Mouse (Mus musculus) thymus, postnatal 14 days (tissue): ENCODE measurements around the gene Ptk6.

Experiments used
- DNase-seq: peaks from one replicate; pipeline ENCODE4 v3.0.0; 2021

The Ptk6 gene

DNA sequence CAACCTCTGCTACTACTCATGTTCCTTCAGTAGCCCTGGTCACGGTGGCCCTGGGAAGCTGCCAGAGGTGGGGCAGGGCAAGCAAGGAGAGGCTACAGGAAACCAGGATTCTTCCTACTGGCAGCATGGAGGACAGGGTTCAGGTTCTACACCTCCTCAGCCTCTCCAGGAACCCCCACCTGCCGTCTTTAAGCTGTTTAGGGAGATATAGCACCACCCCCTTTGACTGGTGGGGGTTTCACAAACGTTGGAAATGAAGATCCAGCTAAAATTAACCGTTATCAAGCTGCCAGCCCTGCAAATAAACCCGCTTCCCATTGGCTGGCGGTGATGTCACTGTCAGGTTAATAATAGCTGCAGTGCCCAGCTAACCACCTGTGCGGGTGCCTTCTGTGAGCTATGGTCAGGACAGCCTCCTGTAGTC lies 43.5 kb downstream of the Ptk6 start:
- no peak for DNase-seq

DNA sequence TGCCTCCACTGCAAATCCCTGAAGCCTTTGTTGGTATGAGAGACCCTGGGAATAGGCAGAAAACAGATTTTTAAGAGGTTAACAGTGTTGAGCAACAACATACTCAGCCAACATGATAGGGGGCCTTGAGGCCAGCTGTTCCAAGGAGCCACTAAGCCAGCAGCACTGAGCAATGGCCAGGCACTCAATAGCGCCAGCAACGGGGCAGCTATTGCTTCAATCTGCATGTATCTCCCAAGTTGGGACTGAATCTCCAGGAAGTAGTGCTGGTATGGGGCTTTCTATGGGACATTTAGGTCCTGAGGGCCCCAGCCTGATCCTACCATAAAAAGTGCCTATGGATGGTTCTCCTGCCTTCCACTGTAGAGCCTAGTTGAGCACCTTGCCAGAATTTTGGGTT lies 44.1 kb downstream of the Ptk6 start:
- no peak for DNase-seq

DNA sequence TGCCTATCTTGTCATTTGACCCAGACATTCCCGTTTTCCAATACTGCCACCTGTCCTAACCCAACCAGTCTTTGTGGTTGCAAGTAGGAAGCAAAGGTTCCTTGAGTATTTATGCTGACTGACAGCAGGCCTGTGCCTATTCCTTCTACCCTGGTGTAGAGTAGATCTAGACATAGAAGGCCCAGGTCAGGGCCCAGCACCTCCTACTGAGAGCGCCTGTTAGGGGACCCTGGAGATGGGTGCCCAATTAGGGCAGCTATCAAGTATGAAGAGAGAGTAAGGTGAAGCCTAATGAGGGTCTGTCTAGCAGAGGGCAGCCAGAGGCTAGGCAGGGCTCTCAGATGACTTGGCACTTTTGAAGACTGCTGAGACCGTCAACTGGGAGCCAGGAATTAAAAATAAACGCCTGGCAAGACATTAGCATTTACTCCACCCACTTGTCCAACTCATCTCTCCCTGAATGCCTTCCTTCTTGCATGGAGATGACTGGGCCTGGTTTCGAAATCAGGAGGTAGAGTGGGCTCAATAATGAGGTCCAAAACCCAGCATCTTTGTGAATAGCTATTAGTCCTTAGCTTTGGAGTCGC lies 44.8 kb downstream of the Ptk6 start:
- DNase-seq: no peak

DNA sequence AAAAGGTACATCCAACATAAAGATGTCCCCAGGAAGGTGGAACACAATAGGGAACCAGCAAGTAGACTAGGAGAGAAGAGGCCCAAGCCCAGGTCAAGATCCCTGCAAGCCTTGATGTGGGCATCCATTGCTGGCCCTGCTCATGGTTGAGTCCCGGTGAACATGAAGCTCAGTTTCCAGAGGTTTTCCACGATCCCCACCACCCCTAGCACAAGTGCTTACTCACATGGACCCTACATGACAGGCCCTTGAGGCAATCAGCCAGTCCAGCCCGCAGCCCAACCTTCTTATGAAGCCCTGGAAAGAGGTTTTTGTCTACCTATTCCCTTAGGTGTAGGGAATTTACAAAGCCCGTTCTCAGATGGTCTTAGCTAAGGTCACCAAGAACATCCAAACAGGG lies 45.4 kb downstream of the Ptk6 start:
- no peak for DNase-seq

DNA sequence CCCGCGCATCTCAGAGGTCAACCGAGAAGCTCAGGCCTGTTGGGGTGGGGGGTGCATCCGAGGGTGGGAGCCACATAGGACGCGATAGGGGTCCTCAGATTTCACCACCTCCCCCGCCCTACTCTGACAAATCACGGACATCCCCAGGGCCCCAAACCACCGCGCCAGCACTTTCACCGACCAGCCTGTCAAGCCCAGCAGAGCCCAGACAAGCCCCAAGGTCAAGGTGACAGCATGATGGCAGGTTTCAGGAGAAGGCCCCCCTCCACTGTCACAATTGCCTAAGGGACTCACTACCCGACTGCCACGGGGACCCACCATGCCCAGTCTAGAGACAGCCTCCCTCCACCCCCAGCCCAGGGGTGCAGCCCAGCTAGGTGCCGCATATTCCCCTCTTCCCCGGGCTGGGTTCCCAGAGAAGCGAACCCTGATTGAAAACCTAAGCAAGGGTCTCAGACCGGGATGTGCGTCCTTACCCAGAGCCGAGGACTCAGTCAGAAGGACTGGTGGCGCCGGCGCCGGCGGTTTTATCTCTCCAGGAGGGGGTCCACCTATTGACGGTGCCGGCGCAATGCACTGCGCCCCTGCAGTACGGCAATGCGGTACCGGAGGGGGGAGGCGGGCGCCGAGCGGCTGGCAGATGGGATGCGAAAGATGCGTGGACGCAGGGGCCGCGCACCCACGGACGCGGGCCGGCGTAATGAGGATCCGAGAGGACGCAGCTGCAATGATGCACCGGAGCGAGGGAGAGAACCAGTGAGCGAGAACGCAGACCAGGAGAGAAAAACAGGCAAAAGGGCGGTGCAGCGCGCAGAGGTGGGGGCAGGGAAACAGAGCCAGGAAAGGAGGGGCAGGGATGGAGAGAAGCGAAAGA lies 46.1 kb downstream of the Ptk6 start, which contains the start of gene Eef1a2:
Gene Eef1a2, minus strand, starts transcription at position 767 of the 874 bp plus-strand sequence.
- no peak for DNase-seq

DNA sequence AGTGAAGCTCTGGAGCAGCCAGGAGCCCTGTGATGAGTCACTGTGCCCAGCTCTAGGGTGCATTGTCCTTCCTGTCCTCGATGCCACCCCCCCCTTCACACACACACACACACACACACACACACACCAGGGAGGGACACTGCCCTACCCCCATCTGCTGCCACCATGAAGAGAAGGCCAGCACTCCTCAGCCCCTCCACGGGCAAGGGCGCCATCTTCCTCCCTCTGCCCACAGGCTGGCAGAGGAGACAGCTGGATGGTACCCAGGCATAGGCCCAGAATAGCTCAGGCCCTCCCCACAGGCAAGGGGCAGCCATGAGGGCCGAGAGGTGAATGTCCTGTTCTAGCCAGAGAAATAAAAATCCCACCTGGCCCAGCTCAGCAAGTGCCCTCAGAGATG lies 46.8 kb downstream of the Ptk6 start:
- no peak for DNase-seq

DNA sequence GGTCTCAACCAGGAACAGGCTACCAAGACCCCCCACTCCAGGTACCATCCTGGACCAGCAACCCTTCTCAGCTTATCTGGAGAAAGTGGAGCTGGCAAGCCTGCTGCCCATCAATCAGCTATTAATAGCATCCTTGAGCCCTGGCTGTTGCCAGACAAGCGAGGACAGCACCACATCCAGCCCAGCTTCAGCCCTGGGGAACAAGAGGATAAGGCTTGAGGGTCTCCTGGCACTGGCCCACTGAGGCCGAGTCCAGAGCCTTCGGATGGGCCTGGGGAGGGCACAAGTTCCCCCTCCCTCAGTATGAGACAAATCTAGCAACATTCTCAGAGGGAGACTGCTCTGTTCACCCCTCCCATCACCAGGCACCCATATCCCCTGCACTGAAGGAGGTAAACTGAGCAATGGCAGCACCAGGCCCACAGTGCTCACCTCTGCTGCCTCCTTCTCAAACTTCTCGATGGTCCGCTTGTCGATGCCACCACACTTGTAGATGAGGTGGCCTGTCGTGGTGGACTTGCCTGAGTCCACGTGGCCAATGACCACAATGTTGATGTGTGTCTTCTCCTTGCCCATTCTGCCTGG lies 47.7 kb downstream of the Ptk6 start:
- DNase-seq: no peak

DNA sequence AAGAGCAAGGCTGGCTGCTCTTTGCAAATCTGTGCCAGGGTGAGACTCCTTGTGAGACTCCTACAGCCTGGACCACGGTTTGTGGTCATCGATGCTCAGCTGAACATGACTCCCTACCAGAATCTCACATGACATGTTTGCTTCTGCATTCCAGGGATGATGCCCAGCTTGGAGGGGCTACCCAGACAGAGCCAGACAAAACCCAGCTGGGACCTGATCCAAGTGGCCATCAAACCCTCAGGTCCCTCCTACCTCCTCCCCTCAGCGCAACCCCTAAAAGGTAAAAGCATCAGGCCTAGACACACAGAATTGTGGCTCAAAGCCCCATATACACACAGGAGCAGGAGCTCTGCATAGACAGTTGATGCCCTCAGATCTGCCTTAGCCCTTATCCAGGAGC lies 48.2 kb downstream of the Ptk6 start:
- DNase-seq: no peak

DNA sequence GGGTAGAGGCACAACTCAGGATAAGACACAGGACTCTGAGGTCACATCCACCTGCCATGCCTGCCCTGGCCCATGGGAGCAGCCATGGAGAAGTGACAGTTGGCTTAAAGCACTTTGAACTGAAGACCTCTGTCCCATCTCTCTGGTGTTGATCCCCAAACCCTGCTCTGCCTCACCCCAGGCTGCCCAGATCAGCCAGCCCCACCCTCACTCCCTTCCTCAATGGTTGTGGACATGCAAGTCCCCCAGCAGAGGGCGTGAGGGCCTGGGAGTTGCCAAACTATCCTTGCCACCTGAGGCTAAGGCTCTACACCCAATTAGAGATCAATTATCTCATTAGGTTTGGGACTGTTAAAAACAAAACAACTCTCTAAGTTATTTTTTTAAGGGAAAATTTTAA lies 48.8 kb downstream of the Ptk6 start:
- DNase-seq: peak; percentile 39

DNA sequence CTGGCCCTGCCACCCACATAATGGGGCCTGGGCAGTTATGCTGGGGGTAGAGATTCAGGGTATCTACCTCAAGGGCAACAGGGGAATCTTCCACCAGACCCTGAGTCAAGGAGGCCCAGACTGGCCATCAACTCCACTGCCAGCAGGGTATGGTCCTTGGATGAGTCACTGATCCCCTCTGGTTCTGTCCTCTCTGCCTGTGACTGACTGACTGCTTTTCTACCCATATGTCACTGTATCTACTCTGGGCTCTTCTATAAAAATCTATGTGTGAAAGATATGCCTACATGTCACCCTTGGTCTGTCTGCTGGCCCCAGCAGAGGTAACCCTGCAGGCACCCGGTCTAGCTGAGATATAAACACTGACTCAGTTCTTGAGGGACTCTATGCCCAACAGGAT lies 49.5 kb downstream of the Ptk6 start:
- DNase-seq: no peak

DNA sequence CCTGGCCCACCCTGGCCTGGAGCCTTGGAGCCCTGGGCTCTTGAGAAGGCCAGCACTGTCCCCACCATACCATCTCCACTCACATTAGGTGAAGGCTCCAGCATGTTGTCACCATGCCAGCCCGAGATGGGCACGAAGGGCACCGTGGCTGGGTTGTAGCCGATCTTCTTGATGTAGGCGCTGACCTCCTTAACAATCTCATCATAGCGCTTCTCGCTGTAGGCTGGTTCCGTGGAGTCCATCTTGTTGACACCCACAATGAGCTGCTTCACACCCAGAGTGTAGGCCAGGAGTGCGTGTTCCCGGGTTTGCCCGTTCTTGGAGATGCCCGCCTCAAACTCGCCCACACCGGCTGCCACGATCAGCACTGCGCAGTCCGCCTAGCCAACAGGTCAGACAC lies 49.9 kb downstream of the Ptk6 start:
- no peak for DNase-seq

DNA sequence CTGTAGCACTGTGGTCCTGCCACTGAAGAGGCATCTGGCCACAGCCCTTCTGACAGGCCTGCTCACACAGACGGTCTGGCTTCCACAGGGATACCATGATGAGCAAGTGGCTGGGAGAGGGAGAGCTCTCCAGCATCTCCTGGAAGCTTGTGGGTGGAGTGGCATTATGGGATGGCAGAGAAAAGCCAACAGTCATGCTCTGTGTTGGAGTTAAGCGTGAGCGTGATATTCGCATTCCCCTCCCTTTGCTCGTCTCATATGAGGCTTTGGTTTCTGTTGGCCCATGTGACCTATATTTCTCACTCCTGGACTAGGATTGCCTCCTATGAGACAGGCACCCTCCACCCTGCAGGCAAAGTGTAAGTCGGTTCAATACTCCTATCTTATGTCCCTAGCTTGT lies 52.3 kb downstream of the Ptk6 start:
- no peak for DNase-seq

DNA sequence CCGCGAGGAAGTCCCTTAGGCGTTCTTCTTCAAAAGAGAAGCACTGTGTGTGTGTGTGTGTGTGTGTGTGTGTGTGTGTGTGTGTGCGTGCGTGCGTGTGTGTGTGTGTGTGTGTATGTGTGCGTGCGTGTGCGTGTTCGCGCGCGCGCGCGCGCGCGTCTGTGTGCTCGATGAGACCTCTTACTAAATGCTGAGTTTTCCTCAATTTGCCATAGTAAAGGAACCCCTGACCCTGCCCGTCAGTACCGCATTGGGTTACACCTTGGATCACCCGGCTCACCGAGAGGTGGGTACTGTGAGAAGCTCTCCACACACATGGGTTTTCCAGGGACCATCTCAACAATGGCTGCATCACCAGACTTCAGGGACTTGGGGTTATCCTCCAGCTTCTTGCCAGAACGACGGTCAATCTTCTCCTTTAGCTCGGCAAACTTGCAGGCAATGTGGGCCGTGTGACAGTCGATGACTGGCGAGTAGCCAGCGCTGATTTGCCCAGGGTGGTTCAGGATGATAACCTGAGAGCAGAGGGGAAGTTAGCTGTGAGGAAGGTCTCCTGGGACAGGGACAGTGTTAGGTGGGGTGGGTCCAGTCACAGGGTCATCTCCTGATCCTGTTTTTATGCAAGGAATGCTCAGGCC lies 54.2 kb downstream of the Ptk6 start:
- DNase-seq: no peak

DNA sequence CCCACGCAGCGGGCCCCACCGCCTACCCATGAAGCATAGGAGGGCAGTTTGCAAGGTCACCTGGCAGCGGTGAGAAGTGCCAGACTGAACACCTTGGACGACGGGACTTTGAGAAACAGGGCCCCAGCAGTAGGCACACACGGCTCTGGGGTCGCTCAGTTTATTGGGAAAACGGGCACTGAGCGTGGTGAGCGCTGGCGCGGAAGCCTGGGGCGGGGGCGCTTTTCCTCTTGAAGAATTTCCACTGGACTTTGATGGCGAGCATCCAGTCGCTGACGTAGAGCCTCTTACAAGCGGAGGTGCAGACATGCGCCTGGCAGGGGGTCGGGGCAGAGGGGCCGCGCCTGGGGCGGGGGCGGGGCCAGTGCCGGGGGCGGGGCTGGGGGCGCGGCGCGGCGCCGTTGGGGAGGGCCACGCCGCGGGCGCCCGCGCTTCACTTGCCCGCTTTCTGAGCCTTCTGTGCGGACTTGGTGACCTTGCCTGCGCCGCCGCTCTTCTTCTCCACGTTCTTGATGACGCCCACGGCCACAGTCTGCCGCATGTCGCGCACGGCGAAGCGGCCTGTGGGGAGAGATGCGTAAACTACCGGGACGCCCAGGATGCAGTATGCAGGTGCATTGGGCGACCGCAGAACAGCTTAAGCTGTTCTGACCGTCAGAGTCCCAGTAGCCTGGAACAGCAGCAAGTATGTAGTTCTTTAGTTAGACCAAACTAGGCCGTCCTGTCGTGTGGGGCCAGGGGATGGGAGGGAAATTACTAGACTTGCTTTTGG lies 54.9 kb downstream of the Ptk6 start:
- peak; percentile 30 for DNase-seq

DNA sequence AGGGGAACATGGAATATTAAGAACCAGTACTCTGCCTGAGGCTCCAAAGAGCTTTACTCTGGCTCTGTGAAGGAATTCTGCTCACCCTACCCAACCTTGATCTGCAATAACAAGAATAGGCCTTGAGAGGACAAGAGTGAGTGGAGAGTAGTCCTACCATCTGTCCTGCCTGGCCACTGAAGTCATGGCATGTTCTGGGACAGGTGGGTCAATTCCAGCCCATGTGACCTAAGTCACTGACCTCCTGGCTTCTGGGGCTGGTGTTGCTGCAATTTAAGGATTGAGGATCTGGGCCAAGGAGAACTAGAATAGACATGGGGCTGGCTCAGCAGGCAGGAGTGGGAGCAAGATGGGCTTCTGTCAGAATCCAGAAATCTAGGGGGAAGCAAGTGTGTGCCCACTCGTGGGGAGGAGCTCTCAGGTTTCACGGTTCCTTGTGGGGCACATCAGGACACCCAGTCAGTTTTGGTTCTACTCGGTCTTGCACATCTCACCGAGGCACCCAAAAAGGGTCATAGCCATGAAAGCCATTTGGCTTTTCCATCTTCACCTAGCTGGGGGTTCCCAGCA lies 55.5 kb downstream of the Ptk6 start:
- no peak for DNase-seq

DNA sequence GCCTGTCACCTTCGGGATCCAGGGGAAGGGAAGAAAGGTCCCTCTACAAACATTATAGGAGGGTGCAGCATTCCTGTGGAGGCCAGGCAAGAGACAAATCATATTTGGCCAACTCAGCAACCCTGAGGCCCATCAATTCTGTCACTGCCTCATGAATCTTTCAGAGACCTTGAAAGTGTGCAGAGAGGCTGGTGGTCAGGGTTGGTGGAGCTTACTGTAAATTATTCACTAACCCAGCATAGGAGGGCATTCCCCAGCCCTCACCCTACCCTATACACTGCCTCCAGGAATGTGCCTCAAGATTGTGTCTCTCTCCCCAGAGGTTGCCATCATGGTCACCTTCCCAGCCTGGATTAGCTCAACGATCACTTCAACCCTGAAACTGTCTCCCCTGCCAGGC lies 57.9 kb downstream of the Ptk6 start:
- no peak for DNase-seq
